Mouse (Mus musculus) olfactory bulb, adult 2 months (tissue): ENCODE measurements around the gene Xpo6.

Experiments
- CTCF ChIP-seq: fragments of 200-500 bp; IDR thresholded peaks from 2 replicates; pipeline ENCODE4 v1.5.1; 2012; ENCODE audit warnings: low read depth, mild to moderate bottlenecking, low read length, moderate library complexity; ENCODE audit not compliant: insufficient read depth
- POLR2A ChIP-seq: fragments of 200-500 bp; IDR thresholded peaks from 2 replicates; pipeline ENCODE4 v1.6.1; 2012; ENCODE audit warnings: mild to moderate bottlenecking, low read depth, low read length, moderate library complexity; ENCODE audit not compliant: insufficient read depth

DNA sequence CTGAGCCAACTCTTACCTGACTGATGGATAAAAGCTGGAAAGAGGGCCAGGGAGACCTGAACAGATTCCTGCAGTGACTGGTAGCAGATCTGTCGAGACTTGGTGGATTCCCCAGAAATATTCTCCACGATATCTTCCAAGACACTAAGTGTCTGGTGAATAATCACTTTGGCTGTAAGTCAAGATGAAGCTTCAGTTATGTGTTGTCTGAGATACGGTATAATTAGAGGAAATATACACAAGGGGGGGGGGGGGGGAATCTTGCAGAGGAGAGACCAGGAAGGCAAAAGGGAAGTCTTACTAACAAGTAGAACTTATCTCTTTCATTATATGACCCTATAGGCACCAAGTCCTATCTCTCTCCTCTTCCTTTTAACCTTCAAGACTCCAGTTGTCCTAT is 90.4 kb downstream of the Xpo6 start:
- TF ChIP-seq CTCF, result no peak
- no peak for TF ChIP-seq POLR2A
